Mouse (Mus musculus): Measurements from ENCODE around the gene Atp5k.

DNA sequence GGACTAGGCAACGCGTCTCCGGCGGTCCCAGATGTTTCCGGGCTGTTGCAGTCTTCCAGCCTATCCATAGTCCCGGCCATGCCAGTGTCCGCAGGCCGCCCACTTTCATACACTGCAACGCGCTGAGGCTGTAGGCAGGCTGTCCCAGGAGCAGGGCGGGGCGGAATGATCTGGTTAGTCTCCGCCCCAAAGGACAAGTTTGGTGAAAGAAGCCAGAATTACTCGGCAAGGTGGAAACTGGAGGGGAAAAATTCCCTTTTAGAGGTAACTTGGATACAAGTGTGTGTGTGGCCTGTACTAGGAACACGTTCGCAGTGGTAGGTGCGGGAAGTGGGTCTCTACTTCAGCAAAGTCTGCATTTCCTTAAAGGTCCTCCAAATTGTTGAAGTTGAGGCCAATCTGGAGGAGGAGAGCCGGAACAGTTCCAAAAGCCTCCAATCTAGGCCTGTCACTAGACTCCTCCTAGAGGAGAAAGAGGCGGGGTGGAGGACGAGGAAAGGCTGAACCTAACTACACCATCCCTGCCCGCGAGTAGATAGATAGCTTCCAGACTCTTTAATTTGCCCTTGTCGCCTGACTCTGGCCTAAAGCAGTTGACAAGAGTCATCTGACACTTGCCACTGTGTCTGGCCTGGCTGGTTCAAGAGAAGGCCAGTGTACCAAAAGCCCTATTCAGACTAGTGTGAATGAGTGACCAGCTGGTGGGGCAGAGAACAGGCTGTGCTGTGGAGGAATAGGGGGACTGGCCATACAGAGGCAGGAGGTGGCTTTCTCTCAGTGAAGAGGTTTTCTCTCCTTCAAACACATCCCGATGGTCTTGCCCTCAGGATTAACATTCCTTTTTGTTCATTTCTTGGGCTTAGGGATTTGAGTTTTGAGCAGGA is 14.8 kb upstream of the Atp5k start, which contains the start of gene Mfsd7a:
- no peak for TF ChIP-seq CTCF (IDR thresholded peaks at IDR 0.05; ENCODE audit: low read depth, low read length)
- TF ChIP-seq POLR2A (IDR thresholded peaks at IDR 0.05; ENCODE audit: borderline replicate concordance, low read depth, low read length), result no peak

All from bone marrow macrophage, adult 2 months (primary cell).